Mouse (Mus musculus): ENCODE measurements around the gene Apoc4. TPM values are rescaled to one million over a fixed set of nuclear protein-coding genes. Genes with fewer than 3 reads are reported as not detected.
"Not testable (repeated sequence)": the region's sequence is repeated elsewhere in the genome, so short reads cannot be mapped to it uniquely, and the experiment has no call there.

Gene Apoc4
- total RNA-seq, 4 experiments from 2014 or later: 1.2 TPM; not detected in 3

DNA sequence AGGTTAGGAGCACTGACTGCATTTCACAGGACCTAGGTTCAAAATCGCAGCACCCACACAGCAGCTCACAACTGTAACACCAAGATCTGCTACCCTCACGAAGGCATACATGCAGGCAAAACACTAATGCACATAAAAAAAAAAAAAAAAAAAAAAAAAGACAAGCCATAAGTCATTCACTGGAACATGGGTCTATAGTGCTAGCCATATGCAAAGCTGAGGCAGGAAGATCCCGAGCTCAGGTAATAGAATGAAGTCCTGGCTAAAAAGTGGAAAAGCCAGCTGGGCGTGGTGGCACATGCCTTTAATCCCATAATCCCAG is 18.5 kb upstream of the Apoc4 start:
- DNase-seq (ENCODE audit: low spot score in 2 of 2): no peak

- peak; percentile 72 to 82 for DNase-seq (ENCODE audit: low spot score in 2 of 2)
These were observed 17.9 kb upstream of the Apoc4 start, which contains the start of gene Apoe for GRCm38 (mm10) chr7:19698907-19699826. Gene Apoe, minus strand, starts transcription at chr7:19699188.

DNA sequence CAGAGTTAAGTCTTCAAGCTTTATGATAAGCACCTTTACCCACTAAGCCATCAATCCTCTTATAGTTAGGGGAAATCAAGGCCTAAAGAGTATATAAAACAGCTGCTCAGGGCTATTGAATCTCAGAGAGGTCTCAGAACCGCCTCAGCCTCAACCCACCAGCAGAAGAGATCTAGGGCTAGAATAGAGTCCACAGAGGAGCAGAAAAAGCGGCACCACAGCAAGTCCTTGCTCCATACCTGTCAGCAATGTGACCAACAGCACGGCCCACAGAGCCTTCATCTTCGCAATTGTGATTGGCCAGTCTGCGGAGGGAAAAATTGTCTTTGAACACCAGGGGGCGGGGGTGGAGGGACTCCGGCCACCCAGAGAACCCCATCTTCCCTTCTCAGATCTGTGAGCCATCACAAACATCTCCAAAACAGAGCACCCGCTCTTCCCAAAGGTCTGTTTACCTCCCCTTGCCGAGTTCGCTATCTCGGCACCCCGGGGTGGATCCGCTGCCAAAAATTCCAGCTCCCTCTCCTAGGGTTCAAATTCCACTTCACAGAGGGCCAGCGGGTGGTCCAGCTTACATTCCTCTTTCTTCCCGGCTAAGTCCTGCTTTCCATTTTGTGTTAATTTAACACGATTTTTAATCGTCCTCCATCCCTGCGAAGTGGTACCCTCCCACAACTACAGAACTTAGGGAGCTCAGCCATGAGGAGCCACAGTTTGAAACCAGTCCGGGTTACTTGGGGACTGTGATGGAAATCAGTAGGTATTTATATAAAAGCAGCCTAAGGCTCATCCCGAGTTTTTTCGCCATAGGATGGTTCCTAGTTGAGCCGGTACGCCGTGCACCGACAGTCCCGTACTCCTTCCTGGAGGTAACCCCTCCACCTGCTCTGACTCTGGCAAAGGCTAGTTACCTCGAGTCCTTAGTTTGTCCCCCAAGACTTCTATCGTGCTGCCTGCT is 16.9 kb upstream of the Apoc4 start:
- DNase-seq (ENCODE audit: low spot score in 2 of 2): no peak

GRCm38 (mm10) chr7:19696336-19696873 is 15.1 kb upstream of the Apoc4 start:
- DNase-seq (ENCODE audit: low spot score in 2 of 2): no peak

DNA sequence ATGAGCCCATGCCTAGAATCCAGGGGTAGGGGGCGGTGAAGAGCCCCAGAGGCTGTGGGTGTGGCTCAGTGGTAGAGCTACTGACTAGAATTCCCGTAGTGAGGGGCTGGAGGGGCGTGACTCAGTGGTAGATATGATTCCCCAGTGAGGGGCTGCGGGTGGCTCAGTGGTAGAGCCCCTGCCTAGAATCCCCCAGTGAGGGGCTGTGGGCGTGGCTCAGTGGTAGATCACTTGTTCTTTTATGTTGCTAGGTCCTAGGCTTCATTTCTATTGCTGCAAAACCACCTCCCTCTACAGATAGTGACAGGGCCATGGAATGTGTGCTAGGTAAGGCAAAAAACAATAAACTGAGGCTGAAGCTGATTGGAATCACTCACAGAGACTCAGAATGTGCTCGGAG is 14.6 kb upstream of the Apoc4 start:
- no peak for DNase-seq (ENCODE audit: low spot score in 2 of 2)

GRCm38 (mm10) chr7:19695213-19695594 is 13.9 kb upstream of the Apoc4 start:
- DNase-seq (ENCODE audit: low spot score in 2 of 2): no peak

DNA sequence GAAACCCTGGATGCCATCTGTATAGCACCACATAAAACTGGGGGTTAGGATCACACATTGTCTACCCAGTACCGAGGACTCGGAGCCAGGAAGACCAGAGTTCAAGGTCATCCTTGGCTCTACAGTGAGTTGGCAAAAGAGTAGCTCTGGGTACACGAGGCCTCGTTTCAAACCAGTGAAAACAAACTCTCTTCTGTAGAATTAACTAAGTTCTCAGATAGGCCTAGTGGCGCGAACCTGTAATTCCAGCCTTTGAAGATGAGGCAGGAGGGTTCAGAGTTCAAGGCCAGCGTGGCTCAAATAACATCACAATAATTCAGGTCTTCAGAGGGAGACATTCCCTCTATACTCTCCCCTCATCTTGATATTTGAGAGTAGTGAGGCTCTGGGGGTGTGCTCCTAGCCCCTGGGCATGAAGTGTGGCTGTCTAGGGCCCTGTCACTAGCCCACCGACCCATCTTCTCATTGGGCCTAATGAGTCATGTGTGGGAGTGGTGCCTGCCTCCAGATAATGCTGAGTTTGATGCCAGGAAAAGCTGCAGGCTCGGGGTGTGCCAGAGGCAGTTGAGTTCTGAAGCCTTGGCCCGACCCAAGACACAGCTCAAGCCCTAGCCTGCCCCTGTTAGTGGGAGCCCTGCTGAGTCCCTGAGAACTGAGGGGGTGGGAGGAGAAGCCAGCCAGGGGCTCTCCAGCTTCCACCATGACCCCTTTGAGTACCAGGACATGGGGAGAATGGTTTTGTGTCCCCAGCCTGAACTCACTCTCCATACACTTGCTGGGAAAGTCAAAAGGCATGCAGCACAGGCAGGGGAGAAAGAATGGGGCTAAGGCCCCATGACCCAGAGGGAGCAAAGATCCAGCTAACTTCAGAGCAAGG is 13.3 kb upstream of the Apoc4 start:
- no peak for DNase-seq (ENCODE audit: low spot score in 2 of 2)

DNA sequence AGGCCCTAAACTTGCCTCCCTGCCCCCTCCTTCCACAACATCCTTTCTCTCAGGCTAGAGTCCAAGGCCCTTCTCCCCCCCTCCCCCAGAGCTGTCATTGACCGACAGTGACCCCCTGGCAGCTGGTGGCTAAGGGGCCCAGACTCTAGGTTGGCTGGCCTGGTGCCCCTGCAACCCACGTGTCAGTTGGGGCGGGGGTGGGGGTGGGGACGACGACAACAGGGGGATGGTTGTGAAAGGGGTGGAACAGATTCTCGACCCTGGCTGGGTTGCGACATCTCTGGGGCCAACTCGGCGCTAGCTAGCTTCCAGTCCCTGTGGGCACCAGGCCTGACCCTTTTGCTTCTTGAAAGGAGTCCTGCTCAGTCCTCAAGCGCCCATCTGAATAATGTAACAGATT is 12.1 kb upstream of the Apoc4 start:
- DNase-seq (ENCODE audit: low spot score in 2 of 2): peak; percentile 60 to 77

DNA sequence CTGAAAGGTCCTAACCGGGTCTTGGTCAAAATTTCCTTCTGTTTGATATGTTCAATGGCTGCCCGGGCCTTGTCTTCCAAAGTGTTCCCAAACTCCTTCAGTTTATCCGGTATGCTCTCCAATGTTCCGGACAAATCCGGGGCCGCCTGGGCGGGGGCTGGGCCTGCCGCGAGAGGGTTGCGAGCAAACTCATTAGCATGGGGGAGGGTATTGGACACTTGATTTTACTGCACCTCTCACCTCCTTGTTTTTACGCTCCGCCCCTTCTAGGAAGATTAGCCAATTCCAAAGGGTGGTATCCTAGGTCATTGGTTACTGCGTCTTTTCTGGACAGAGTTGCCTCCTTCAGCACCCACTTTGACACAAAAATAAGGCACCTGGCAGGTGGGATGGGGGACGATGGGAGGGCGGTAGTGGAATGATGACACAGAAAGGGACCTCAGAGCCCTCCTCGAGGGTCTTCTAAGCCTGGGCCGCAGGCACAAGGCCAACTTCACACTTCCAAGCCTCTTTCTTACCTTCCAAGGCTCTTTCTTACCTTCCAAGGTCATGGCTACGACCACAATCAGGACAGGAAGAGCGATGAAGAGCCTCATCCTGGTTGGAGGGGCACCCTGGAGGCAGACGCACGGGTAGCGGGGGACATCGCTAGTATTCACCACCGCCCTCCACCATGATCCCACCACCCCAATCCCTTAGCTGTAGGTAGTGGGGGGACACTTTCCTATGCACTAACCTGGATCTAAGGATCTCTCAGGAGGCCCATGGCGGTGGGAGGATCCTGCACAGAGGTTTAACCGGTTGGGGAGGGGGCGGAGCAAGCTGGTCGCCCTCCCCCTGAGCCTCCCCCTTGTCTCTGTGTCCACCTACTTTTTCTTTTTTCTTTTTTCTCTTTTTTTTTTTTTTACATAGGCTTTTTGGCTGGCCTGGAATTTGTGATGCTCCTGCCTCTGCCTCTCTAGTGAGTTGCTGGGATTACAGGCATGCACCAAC is 10.9 kb upstream of the Apoc4 start, which contains the start of gene Apoc1:
TSS of gene Apoc1 (minus strand) at position 788 of the 993 bp plus-strand sequence.
- DNase-seq (ENCODE audit: low spot score in 2 of 2): no peak

DNA sequence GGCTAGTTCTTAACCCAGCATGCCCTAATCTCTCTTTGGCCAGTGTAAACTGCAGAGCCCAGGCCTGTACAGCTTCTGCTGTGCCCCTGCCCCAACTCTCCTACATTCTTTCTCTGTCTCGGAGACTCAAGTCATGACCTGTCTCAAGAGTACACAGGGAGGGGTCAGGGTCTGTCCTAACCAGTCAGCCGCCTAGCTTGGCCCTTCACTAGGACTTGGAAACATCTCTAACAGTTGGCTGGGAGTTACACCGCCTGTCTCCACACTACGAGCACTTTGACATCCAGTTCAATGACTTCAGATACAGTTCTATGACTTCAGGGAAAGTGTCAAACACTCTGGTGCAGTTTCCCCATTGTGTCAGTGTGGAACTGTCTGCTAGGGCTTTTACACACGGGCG is 10.2 kb upstream of the Apoc4 start:
- DNase-seq (ENCODE audit: low spot score in 2 of 2): no peak

DNA sequence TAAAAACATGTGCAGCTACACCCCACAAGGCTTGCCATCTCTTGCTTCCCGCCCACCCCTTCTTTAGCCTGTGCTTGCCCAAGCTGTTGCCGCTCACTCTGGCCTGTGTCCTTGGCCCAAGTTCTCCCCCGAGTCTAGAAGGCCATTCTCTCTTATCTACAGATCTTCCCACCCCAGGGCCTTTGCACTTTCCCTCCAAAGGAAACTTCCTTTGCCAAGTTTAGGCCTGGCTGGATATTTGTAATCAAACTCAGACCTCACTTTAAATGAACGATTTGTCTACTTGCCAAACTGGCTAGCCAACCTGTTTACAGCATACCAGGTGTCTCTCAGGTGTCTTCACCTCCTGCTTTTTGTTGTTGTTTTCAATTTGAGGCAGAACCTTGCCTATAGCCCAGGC is 9.6 kb upstream of the Apoc4 start:
- DNase-seq (ENCODE audit: low spot score in 2 of 2): no peak

DNA sequence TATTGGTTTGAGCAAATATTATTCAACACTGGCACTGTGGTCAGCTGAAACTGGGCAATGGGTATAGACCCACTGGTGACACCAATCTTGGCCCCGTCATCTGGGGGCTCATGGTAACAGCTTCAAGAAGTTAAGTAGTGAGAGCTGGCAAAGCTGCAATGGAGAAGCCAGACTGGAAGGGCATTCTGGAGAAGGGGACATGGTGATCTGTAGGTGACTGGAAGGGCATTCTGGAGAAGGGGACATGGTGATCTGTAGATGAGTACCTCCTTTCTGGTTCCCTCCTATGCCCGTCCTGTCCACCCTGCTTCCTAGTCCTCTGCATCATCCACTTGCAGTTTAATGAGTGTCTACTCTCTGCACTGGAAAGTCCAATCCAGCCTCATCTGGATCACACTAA is 7.3 kb upstream of the Apoc4 start:
- no peak for DNase-seq (ENCODE audit: low spot score in 2 of 2)

DNA sequence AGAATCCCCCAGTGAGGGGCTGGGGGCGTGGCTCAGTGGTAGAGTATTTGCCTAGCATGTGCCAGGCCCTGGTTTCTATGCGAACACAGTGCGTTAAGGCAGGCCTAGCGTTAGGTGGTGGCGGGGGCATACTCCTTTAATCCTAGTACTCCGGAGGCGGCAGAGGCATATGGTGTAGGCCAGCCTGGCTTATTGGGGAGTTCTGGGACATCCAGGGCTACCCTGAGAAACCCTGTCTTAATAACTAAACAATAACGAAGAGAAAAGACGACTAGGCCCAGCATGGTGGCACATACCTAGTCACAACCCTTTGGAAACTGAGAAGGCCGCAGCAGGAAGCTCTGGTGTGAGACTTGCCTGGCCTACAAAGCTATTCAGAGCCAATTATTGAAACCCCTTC is 6.8 kb upstream of the Apoc4 start:
- no peak for DNase-seq (ENCODE audit: low spot score in 2 of 2)

GRCm38 (mm10) chr7:19686927-19687583 is 5.8 kb upstream of the Apoc4 start:
- DNase-seq (ENCODE audit: low spot score in 2 of 2): not testable (repeated sequence)

GRCm38 (mm10) chr7:19686521-19686920 is 5.2 kb upstream of the Apoc4 start:
- no peak for DNase-seq (ENCODE audit: low spot score in 2 of 2)

GRCm38 (mm10) chr7:19685374-19685773 is 4.1 kb upstream of the Apoc4 start:
- DNase-seq (ENCODE audit: low spot score in 2 of 2): no peak

DNA sequence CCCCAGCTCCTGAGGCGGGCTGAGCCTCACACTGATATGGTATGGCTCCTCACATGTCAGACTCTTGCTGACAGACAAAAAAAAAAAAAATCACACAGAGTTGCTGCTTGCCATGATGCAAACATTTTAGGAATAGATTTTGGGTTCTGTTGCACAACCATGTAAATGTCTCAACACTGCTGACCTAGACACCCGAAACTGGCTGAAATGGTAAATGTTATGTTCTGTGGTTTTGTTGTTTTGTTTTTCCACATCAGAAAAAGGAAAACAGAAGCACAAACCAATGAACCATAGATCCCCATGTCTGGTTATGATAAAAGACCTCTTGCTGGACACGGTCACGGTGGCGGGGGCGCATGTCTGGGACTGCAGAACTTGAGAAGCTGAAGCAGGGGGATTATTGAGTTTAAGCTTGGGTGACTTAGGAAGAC is 2.5 kb upstream of the Apoc4 start:
- DNase-seq (ENCODE audit: low spot score in 2 of 2): no peak

- DNase-seq (ENCODE audit: low spot score in 2 of 2): no peak
These were observed 1.7 kb upstream of the Apoc4 start for GRCm38 (mm10) chr7:19682979-19683378.

GRCm38 (mm10) chr7:19680702-19681101 is 577 bp downstream of the Apoc4 start:
- no peak for DNase-seq (ENCODE audit: low spot score in 2 of 2)
